Mouse (Mus musculus) right cerebral cortex, postnatal 4 days (tissue): ENCODE results near the gene Trim30a.
"Not testable (repeated sequence)": the region's sequence is repeated elsewhere in the genome, so short reads cannot be mapped to it uniquely, and the experiment has no call there.

Source experiments
- DNase-seq: peaks from one replicate; pipeline ENCODE4 v3.0.0-alpha.2; 2022

Gene Trim30a

GRCm38 (mm10) chr7:104465065-104465744, at the start of gene Trim30a:
Trim30a (minus strand) TSS chr7:104465193.
- DNase-seq = no peak

DNA sequence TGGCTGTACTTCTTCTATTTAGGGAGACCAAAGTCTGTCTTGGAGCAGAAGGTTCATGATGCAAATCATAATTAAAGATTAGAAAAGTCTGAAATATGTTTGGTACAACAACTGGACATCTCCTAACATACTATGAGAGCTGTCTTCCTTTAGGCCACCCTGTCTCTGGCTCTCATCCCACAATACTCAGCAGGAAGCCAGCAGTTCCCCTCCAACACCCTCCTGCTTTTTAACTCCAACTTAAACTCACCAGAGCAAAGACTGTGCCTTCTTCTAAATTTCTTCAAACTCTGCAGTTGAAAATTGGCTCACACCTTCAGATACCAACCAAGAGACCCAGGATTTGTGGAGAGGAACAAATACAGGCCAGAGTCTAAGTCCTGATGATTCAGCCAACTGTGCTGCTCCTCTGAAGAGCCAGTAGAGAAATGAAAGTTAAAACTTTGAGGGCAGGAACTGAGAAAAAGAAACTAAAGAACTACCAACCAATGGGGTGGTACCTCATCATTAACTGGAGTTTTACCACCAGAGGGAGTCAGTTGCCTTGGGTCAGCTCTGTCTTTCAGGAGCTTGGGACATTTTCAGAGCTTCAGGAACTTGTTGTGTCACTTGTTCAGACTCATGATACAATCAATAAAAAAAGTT, 42.5 kb upstream of the Trim30a start, which contains the start of gene Trim30d:
Gene Trim30d (minus strand): TSS at position 429 of the 645 bp plus-strand sequence.
- DNase-seq = not testable (repeated sequence)

DNA sequence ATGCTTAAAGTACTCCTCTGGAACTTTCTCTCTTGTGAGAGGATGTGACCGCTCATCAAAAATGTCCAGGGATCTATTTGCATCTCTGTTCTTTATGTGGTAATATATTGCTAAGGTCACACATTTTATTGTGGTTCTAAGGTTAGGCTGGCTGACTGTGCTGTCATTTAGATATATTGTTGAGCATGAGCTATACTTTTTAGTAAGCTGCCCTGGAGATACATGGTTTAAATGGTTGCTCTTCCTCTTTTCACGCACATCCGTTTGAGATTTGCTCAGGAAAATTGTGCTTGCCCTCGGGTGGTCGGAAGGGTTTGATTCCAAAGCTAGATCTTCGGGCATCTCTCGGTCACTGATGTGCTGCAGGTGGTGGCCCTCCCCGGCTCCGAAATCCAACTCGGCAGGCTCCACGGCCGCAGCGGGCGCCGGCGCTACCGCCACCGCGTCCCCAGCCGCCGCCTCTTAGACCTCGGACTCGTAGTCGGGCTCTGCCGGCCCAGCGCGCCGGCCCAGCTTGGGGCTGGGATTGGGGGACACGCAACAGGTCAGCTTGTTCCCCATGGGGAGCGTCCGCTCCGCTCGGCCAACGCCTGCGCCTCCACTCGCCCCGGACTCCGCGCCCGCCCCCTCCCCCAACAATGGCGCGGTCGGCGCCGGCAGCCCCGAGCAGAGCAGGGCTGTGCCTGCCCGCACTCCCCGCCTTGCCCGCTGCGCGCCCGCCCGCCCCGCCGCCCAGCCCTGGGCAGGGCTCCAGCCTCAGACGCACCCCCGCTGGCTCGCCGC, 36.8 kb upstream of the Trim30a start:
- peak; percentile 2 for DNase-seq

GRCm38 (mm10) chr7:104501186-104501585, 36.2 kb upstream of the Trim30a start:
- DNase-seq = not testable (repeated sequence)

DNA sequence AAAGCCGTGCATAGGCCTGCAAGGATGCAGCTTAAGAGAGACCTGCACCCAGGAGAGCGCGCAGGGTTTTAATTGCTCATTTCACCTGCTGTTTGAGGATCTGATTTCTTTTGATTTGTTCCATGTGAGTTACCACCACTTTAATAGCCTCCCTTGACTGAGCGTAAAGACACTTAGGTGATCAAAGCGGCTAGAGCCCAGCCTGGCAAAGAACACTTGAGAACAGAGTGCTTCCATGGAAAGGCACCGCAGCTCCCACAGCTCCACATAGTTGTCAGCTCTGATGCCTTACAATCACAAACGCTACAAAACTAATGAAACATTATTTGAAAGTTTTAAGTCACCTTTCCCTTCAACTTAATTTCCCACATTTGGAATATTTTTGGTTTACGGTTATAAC, 34.5 kb upstream of the Trim30a start:
- DNase-seq = not testable (repeated sequence)

DNA sequence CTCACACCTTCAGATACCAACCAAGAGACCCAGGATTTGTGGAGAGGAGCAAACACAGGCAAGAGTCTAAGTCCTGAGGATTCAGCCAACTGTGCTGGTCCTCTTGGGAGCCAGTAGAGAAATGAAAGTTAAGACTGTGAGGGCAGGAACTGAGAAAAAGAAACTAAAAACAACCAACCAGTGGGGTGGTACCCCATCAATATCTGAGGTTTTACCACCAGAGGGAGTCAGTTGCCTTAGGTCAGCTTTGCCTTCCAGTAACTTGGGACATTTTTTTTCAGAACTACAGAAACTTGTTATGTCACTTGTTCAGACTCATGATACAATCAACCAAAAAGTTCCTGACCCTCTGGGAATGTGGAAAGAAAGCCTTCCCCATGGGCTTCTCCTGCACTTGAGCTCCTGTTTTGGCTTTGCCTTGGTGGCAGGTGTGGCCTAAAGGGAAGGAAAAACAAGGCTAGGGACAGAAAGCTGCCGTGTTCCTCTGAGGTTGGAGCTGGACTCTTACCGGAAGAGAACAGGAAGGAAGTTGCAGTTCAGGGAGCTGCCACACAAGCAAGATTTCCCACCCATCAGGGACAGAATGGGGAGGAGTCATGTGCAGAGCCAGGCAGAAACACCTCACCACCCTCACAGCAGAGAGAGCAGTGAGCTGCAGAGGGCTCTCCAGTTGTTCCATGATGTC, 18.9 kb downstream of the Trim30a start:
- no peak for DNase-seq

- DNase-seq = no peak
These were observed 60.5 kb downstream of the Trim30a start for GRCm38 (mm10) chr7:104404460-104404950.

DNA sequence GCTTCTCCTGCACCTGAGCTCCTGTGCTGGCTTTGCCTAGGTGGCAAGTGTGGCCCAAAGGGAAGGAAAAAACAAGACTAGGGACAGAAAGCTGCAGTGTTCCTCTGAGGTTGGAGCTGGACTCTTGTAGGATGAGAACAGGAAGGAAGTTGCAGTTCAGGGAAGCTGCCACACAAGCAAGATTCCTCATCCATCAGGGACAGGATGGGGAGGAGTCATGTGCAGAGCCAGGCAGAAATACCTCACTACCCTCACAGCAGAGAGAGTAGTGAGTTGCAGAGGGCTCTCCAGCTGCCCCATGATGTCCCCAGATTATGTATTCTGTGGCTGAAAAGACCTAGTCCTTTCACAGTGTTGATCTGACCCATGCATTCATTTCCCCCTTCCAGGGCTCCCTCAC, 63.9 kb downstream of the Trim30a start:
- DNase-seq = no peak

GRCm38 (mm10) chr7:104400698-104401097, 64.3 kb downstream of the Trim30a start, which contains the start of gene Trim30c:
Trim30c (minus strand) TSS chr7:104400837.
- no peak for DNase-seq

DNA sequence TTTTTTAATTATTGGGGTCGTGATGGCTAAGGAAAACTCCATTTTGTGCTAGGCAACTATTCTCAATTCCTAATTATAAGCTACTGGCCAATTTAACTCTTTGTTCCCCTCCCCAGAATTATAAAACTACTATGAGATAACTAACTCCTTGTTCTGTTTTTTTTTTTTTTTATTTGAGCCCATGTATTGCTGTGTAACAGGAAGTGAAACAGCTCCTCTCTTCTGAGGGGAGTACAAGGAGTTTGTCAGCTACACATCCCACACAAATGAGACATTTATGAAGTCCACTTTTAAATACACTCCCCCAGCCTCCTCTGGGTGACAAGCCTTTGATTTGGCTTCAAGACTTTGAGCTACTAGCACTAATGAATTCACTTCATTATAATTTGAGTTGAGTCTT, 66.5 kb downstream of the Trim30a start:
- no peak for DNase-seq

DNA sequence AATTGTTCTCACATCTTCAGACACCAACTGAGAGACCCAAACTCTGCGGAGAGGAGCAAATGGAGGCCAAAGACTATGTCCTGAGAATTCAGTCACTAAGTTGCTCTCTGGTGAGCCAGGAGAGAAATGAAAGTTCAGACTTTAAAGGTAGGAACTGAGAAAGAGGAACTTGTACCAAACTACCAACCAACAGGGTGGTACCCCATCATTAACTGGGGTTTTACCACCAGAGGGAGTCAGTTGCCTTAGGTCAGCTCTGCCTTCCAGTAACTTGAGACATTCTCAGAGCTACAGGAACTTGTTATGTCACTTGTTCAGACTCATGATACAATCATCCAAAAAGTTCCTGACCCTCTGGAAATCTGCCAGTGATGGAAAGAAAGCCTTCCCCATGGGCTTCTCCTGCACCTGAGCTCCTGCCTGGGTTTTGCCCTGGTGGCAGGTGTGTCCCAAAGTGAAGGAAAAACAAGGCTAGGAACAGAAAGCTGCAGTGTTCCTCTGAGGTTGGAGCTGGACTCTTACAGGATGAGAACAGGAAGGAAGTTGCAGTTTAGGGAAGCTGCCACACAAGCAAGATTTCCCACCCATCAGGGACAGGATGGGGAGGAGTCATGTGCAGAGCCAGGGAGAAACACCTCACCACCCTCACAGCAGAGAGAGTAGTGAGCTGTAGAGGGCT, 95.1 kb downstream of the Trim30a start, which contains the start of gene Trim30b:
Gene Trim30b (minus strand): TSS at position 149 of the 679 bp plus-strand sequence.
- DNase-seq = no peak

- DNase-seq = no peak
These were observed 98.7 kb downstream of the Trim30a start for GRCm38 (mm10) chr7:104366339-104366738.
